Mouse (Mus musculus) ES-Bruce4 (cell line): ENCODE data around the gene Akap7. TPM values are rescaled to one million over a fixed set of nuclear protein-coding genes. Genes with fewer than 3 reads are reported as not detected.

Experiments
- H3K27ac ChIP-seq: 2 replicates; pipeline ENCODE4 v1.5.1; 2012; ENCODE audit warnings: low read length, inconsistent platforms; ENCODE audit not compliant: insufficient read depth
- H3K27me3 ChIP-seq: 2 replicates; pipeline ENCODE4 v1.6.1; 2012; ENCODE audit warnings: mild to moderate bottlenecking, low read length, inconsistent platforms; ENCODE audit not compliant: control insufficient read depth, poor library complexity, insufficient read depth, severe bottlenecking
- H3K36me3 ChIP-seq: 2 replicates; pipeline ENCODE4 v1.6.1; 2012; ENCODE audit warnings: inconsistent platforms, mild to moderate bottlenecking, low read length, moderate library complexity; ENCODE audit not compliant: control insufficient read depth, poor library complexity, insufficient read depth, severe bottlenecking
- H3K4me1 ChIP-seq: one replicate; pipeline ENCODE4 v1.8.1; 2011; ENCODE audit warnings: low read length; ENCODE audit not compliant: control insufficient read depth, insufficient read depth
- H3K4me3 ChIP-seq: 2 replicates; pipeline ENCODE4 v1.5.1; 2011; ENCODE audit warnings: low read depth, mild to moderate bottlenecking, low read length
- H3K9ac ChIP-seq: 2 replicates; pipeline ENCODE4 v1.6.1; 2012; ENCODE audit warnings: low read depth, mild to moderate bottlenecking, inconsistent platforms; ENCODE audit not compliant: poor library complexity, severe bottlenecking
- H3K9me3 ChIP-seq: replicated peaks from 2 replicates; pipeline ENCODE4 v1.6.1; 2012; ENCODE audit warnings: mild to moderate bottlenecking, low read length, inconsistent platforms; ENCODE audit not compliant: control insufficient read depth, poor library complexity, insufficient read depth, severe bottlenecking
- CTCF ChIP-seq: IDR thresholded peaks from one replicate; pipeline ENCODE4 v1.8.1; 2011; ENCODE audit warnings: low read depth, low read length
- EP300 ChIP-seq: IDR thresholded peaks from 2 replicates; pipeline ENCODE4 v1.6.1; 2011; ENCODE audit warnings: low read depth, low read length; ENCODE audit not compliant: insufficient read depth
- POLR2A ChIP-seq: IDR thresholded peaks from one replicate; pipeline ENCODE4 v1.8.1; 2011; ENCODE audit warnings: low read length; ENCODE audit not compliant: insufficient read depth
- polyA plus RNA-seq: library from polyadenylated mRNA; stranded (reverse); fragments of >200 nt; gene quantifications from 2 replicates; pipeline ENCODE4 v1.2.4, GENCODE M21; 2011; ENCODE audit warnings: low read depth; ENCODE audit not compliant: missing spikeins, insufficient read depth, insufficient read length

The Akap7 gene
- 59.1 and 69.8 TPM in 2 replicates for polyA plus RNA-seq

DNA sequence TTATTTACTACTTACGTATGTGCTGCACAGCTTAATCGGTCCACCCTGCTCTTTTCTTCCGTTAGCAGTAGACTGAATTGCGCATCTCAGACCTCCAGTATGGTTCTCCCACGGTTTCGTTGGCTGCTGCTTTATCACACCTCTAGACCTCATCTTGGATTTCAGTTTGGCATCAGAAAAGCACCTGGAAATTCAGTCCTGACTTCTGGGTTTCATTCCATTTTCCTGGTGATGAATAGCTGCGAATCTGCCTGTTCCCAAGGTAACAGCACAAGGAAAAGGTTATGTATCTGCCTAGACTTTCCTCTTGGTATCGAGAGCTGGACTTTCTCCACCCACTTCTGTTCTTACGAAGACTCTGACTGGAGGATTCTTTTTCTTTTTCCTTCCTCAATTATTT lies at the start of gene Akap7:
TSS of gene Akap7 (minus strand) at position 101 of the 400 bp plus-strand sequence.
- Histone ChIP-seq H3K9ac (no peak within 1 kb of the TSS), H3K27ac (no peak within 1 kb of the TSS), H3K9me3 (no peaks in the 10 kb centered on the region), H3K4me3 (no peak within 1 kb of the TSS), H3K4me1 (peaks cover 1% of the 10 kb centered on the region), H3K36me3 (no peaks in the 10 kb centered on the region), H3K27me3 (no peaks in the 10 kb centered on the region)
- TF ChIP-seq CTCF (no peak), EP300 (no peak), POLR2A (no peak)

DNA sequence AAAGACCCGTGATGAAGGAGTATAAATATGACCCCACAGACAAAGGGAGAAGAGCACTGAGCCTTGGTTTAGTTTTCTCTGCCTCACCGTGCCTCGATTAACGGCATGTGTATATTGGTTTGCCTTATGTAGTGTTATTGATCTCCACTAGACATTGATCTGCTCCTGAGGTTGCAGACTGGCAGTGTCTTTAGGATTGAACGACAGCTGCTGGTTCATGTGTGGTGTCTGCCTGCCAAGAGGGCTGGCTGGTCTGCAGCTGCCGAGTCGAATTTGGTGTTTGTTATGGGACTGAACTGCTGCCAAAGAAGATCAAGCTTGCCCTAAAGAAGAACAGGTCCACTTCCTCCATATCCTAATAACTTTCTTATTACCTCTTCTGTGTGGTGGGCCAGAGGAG lies 46.7 kb upstream of the Akap7 start:
- H3K9ac ChIP-seq: no peak overlapping the region
- H3K27ac ChIP-seq: no peak overlapping the region
- H3K4me3 ChIP-seq: no peak overlapping the region
- H3K36me3 ChIP-seq: no peaks in the 10 kb centered on the region
- H3K27me3 ChIP-seq: no peaks in the 10 kb centered on the region
- TF ChIP-seq CTCF (no peak), POLR2A (no peak), EP300 (no peak)
- no peaks in the 10 kb centered on the region for H3K9me3 ChIP-seq
- no peaks in the 10 kb centered on the region for H3K4me1 ChIP-seq

DNA sequence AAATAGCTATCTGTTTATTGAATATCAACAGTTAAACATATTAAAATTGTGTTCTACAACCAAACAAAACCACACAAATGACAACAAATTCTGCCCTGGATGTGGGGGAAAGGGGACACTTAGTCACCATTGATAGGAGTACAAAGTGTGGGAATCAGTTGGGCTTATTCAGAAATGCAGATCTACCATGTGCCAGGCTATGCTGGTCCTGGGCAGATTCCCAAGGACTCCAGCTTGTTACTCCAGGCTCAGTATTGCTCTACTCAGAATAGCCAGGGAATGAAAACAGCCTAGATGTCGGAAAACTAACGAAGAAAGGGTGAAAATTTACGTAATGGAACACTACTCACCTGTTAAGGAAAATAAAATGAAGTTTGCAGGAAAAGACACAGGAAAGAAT lies 46.3 kb upstream of the Akap7 start:
- TF ChIP-seq CTCF (no peak), EP300 (no peak), POLR2A (no peak)
- Histone ChIP-seq H3K27ac (no peak overlapping the region), H3K9ac (no peak overlapping the region), H3K4me3 (no peak overlapping the region), H3K4me1 (no peaks in the 10 kb centered on the region), H3K36me3 (no peaks in the 10 kb centered on the region), H3K27me3 (no peaks in the 10 kb centered on the region), H3K9me3 (no peaks in the 10 kb centered on the region)

GRCm38 (mm10) chr10:25342801-25343200 lies 35.1 kb upstream of the Akap7 start:
- H3K9me3 ChIP-seq: no peaks in the 10 kb centered on the region
- no peaks in the 10 kb centered on the region for H3K36me3 ChIP-seq
- TF ChIP-seq POLR2A: no peak
- TF ChIP-seq CTCF: no peak
- no peak for TF ChIP-seq EP300
- H3K27me3 ChIP-seq: no peaks in the 10 kb centered on the region
- peaks cover 2% of the 10 kb centered on the region for H3K4me1 ChIP-seq
- H3K9ac ChIP-seq: no peak overlapping the region
- no peak overlapping the region for H3K4me3 ChIP-seq
- no peak overlapping the region for H3K27ac ChIP-seq

DNA sequence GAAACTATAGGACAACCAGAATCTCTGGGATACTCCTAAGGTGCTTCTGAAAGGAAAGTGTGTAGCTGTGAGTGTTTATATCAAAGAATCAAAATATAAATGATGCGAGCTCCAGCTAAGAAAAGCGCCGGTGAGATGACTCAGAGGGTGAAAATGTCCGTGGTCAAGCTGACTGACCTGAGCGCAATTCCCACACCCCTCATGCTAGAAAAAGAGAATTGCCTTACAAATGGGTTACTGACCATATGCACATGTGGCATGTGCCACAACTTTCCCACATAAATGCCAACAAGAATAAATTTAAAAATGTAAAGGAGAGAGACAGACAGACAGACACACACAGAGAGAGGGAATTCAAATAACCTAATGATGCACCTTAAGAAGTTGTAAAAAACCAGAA lies 33.0 kb upstream of the Akap7 start:
- no peak overlapping the region for H3K27ac ChIP-seq
- no peak overlapping the region for H3K4me3 ChIP-seq
- H3K36me3 ChIP-seq: no peaks in the 10 kb centered on the region
- no peaks in the 10 kb centered on the region for H3K27me3 ChIP-seq
- peaks cover 2% of the 10 kb centered on the region for H3K4me1 ChIP-seq
- no peak for TF ChIP-seq CTCF
- TF ChIP-seq POLR2A: no peak
- TF ChIP-seq EP300: no peak
- H3K9me3 ChIP-seq: no peaks in the 10 kb centered on the region
- H3K9ac ChIP-seq: no peak overlapping the region

- Histone ChIP-seq H3K27me3 (no peaks in the 10 kb centered on the region), H3K4me3 (no peak overlapping the region), H3K9me3 (no peaks in the 10 kb centered on the region), H3K36me3 (no peaks in the 10 kb centered on the region), H3K9ac (no peak overlapping the region), H3K27ac (no peak overlapping the region), H3K4me1 (no peaks in the 10 kb centered on the region)
- TF ChIP-seq CTCF: no peak
- TF ChIP-seq POLR2A: no peak
- TF ChIP-seq EP300: no peak
These were observed 25.9 kb upstream of the Akap7 start for GRCm38 (mm10) chr10:25333390-25334079.
